Mouse (Mus musculus) duodenum, adult 2 months (tissue): Measurements from ENCODE around the gene Ccng1. TPM values are rescaled to one million over a fixed set of nuclear protein-coding genes. Genes with fewer than 3 reads are reported as not detected.

Source experiments
- polyA plus RNA-seq: library from polyadenylated mRNA; depleted of rRNA; stranded (reverse); fragments of >200 nt; gene quantifications from 2 replicates; pipeline ENCODE4 v1.2.3, GENCODE M21; 2012; ENCODE audit warnings: low replicate concordance; rRNA removed

The Ccng1 gene
- 3.5 and 5.6 TPM in 2 replicates for polyA plus RNA-seq

GRCm38 (mm10) chr11:40755109-40755627 lies at the start of gene Ccng1:
TSS of gene Ccng1 (minus strand) at chr11:40755311.

DNA sequence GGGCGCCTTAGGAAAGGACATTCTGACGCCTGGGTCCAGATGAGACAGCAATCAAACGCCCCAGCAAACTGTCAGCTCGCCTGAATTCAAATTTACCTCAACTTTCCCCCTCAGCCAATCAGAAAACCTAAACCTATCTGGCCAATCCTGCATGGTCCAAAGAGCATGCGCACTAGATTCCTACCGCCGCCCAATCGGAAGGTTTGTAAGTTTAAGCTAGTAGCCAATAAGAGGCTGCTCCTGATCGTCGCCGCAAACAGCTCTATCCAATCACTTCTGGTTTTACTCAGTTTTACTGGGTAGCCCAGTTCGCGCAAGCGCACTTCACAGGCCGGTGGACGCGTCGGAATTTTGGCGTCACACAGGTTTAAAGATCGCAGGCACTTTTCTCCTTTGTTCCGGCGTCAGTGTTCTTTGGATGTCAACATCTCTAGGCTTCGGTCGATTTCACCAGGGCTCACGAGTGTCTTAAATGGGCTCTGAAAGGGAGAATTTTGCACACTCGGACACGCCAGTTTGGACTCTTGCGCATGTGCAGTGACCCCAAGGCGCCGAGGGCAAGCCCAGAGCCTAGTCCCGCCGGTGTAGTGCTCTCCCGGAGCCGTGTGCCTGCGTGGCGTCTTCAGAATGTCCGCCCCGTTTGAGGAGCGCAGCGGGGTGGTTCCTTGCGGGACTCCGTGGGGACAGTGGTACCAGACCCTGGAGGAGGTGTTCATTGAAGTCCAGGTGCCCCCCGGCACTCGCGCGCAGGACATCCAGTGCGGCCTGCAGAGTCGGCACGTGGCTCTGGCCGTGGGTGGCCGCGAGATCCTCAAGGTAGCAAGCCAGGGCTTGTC lies 21.6 kb downstream of the Ccng1 start, which contains the start of the genes Hmmr and Nudcd2:
Hmmr (minus strand) TSS at position 84 of the 836 bp plus-strand sequence.
Nudcd2 (plus strand) TSS at position 329 of the 836 bp plus-strand sequence.

Other genes starting within 250 kb of the Ccng1 start
- gene Mat2b, start 60.1 kb downstream of the Ccng1 start, polyA plus RNA-seq: 14.6 and 18.5 TPM in 2 replicates
- gene Hmmr, start 21.9 kb downstream of the Ccng1 start, polyA plus RNA-seq: 1.3 and 1.8 TPM in 2 replicates
- 9.7 and 17.2 TPM in 2 replicates for gene Nudcd2, start 21.6 kb downstream of the Ccng1 start, polyA plus RNA-seq